Mouse (Mus musculus): ENCODE results near the gene Timeless. TPM values are rescaled to one million over a fixed set of nuclear protein-coding genes. Genes with fewer than 3 reads are reported as not detected.

Gene Timeless
- polyA plus RNA-seq, 1 experiment from 2014 or later = 32.0 TPM

GRCm38 (mm10) chr10:128218387-128219117, 13.3 kb upstream of the Timeless start:
- Histone ChIP-seq H3K9me3 (no peaks in the 10 kb centered on the region), H3K27ac (replicated peaks) (no peak overlapping the region), H3K4me2 (replicated peaks) (no peak overlapping the region), H3K36me3 (no peaks in the 10 kb centered on the region), H3K9ac (replicated peaks) (no peak overlapping the region), H3K4me3 (no peak overlapping the region), H3K4me1 (no peaks in the 10 kb centered on the region), H3K27me3 (peaks cover under 1% of the 10 kb centered on the region; the same call in 1 of the 2 replicates)
- ATAC-seq (replicated peaks) = no peak
- WGBS = 95% methylated on average over 18 of the region's 18 CpGs

- H3K4me3 ChIP-seq = no peak overlapping the region
- no peak overlapping the region for H3K4me2 ChIP-seq (replicated peaks)
- H3K4me1 ChIP-seq = no peaks in the 10 kb centered on the region
- no peak overlapping the region for H3K9ac ChIP-seq (replicated peaks)
- ATAC-seq (replicated peaks) = no peak
- no peak overlapping the region for H3K27ac ChIP-seq (replicated peaks)
- no peaks in the 10 kb centered on the region for H3K27me3 ChIP-seq
- 74% methylated on average over 16 of the region's 16 CpGs for WGBS
- H3K9me3 ChIP-seq = no peaks in the 10 kb centered on the region
- no peaks in the 10 kb centered on the region for H3K36me3 ChIP-seq
Observed at GRCm38 (mm10) chr10:128221533-128222286, 10.2 kb upstream of the Timeless start.

- Histone ChIP-seq H3K9ac (replicated peaks) (no peak overlapping the region), H3K36me3 (no peaks in the 10 kb centered on the region), H3K27ac (replicated peaks) (no peak overlapping the region), H3K4me3 (no peak overlapping the region), H3K9me3 (no peaks in the 10 kb centered on the region), H3K4me1 (no peaks in the 10 kb centered on the region), H3K27me3 (no peaks in the 10 kb centered on the region), H3K4me2 (replicated peaks) (no peak overlapping the region)
- 29% methylated on average over 5 of the region's 5 CpGs for WGBS
- ATAC-seq (replicated peaks) = no peak
Observed at GRCm38 (mm10) chr10:128225064-128225463, 6.8 kb upstream of the Timeless start.

- H3K9me3 ChIP-seq = no peaks in the 10 kb centered on the region
- no peak for ATAC-seq (replicated peaks)
- H3K4me3 ChIP-seq = no peak within 1 kb of the TSS
- 26% methylated on average over 4 of the region's 4 CpGs for WGBS
- no peaks in the 10 kb centered on the region for H3K4me1 ChIP-seq
- H3K9ac ChIP-seq (replicated peaks) = no peak within 1 kb of the TSS
- H3K27me3 ChIP-seq = no peaks in the 10 kb centered on the region
- H3K27ac ChIP-seq (replicated peaks) = no peak within 1 kb of the TSS
- H3K4me2 ChIP-seq (replicated peaks) = no peak within 1 kb of the TSS
- H3K36me3 ChIP-seq = no peaks in the 10 kb centered on the region
Observed at GRCm38 (mm10) chr10:128225538-128225937, 6.3 kb upstream of the Timeless start, which contains the start of gene Mip. Gene Mip, plus strand, starts transcription at chr10:128225838.

- 74% methylated on average over 9 of the region's 9 CpGs for WGBS
- Histone ChIP-seq H3K4me3 (no peak overlapping the region), H3K9me3 (no peaks in the 10 kb centered on the region), H3K4me1 (peaks cover 8% of the 10 kb centered on the region), H3K27ac (replicated peaks) (no peak overlapping the region), H3K9ac (replicated peaks) (no peak overlapping the region), H3K4me2 (replicated peaks) (no peak overlapping the region), H3K36me3 (no peaks in the 10 kb centered on the region), H3K27me3 (no peaks in the 10 kb centered on the region)
- ATAC-seq (replicated peaks) = no peak
Observed at GRCm38 (mm10) chr10:128227592-128227991, 4.3 kb upstream of the Timeless start.

GRCm38 (mm10) chr10:128228009-128228408, 3.9 kb upstream of the Timeless start:
- Histone ChIP-seq H3K27me3 (no peaks in the 10 kb centered on the region), H3K9me3 (no peaks in the 10 kb centered on the region), H3K27ac (replicated peaks) (no peak overlapping the region), H3K9ac (replicated peaks) (no peak overlapping the region), H3K36me3 (no peaks in the 10 kb centered on the region), H3K4me3 (no peak overlapping the region), H3K4me1 (peaks cover 13% of the 10 kb centered on the region), H3K4me2 (replicated peaks) (no peak overlapping the region)
- WGBS = 91% methylated on average over 8 of the region's 8 CpGs
- no peak for ATAC-seq (replicated peaks)

GRCm38 (mm10) chr10:128230582-128230981, 1.3 kb upstream of the Timeless start:
- no peak for ATAC-seq (replicated peaks)
- H3K4me1 ChIP-seq = peaks cover 13% of the 10 kb centered on the region
- WGBS = 85% methylated on average over 12 of the region's 12 CpGs
- H3K27ac ChIP-seq (replicated peaks) = no peak overlapping the region
- H3K4me3 ChIP-seq = no peak overlapping the region
- H3K9ac ChIP-seq (replicated peaks) = no peak overlapping the region
- no peaks in the 10 kb centered on the region for H3K9me3 ChIP-seq
- H3K27me3 ChIP-seq = no peaks in the 10 kb centered on the region
- H3K4me2 ChIP-seq (replicated peaks) = no peak overlapping the region
- no peaks in the 10 kb centered on the region for H3K36me3 ChIP-seq

GRCm38 (mm10) chr10:128231146-128231545, 719 bp upstream of the Timeless start:
- Histone ChIP-seq H3K4me3 (peak overlapping the region; percentile 57), H3K9me3 (no peaks in the 10 kb centered on the region), H3K4me2 (replicated peaks) (peak overlapping the region; percentile 59), H3K27ac (replicated peaks) (no peak overlapping the region), H3K9ac (replicated peaks) (peak overlapping the region; percentile 79), H3K27me3 (no peaks in the 10 kb centered on the region), H3K36me3 (no peaks in the 10 kb centered on the region), H3K4me1 (peaks cover 13% of the 10 kb centered on the region)
- WGBS = 15% methylated on average over 5 of the region's 5 CpGs
- ATAC-seq (replicated peaks) = no peak

GRCm38 (mm10) chr10:128232420-128232985, 638 bp downstream of the Timeless start:
- 0% methylated on average over 14 of the region's 14 CpGs for WGBS
- Histone ChIP-seq H3K9ac (replicated peaks) (peak overlapping the region; percentile 79), H3K36me3 (no peaks in the 10 kb centered on the region), H3K4me1 (peaks cover 13% of the 10 kb centered on the region), H3K27ac (replicated peaks) (peak overlapping the region; percentile 94), H3K4me3 (peak overlapping the region; percentile 57), H3K27me3 (no peaks in the 10 kb centered on the region), H3K4me2 (replicated peaks) (peak overlapping the region; percentile 59), H3K9me3 (no peaks in the 10 kb centered on the region)
- ATAC-seq (replicated peaks) = peak; percentile 35

GRCm38 (mm10) chr10:128236321-128236720, 4.5 kb downstream of the Timeless start:
- Histone ChIP-seq H3K27me3 (no peaks in the 10 kb centered on the region), H3K36me3 (peaks cover 12% of the 10 kb centered on the region), H3K9me3 (no peaks in the 10 kb centered on the region), H3K9ac (replicated peaks) (no peak overlapping the region), H3K4me3 (no peak overlapping the region), H3K4me1 (peaks cover 15% of the 10 kb centered on the region), H3K27ac (replicated peaks) (no peak overlapping the region), H3K4me2 (replicated peaks) (no peak overlapping the region)
- no peak for ATAC-seq (replicated peaks)
- WGBS = 44% methylated on average over 4 of the region's 4 CpGs

- no peak overlapping the region for H3K4me3 ChIP-seq
- no peak overlapping the region for H3K9ac ChIP-seq (replicated peaks)
- H3K27ac ChIP-seq (replicated peaks) = no peak overlapping the region
- H3K36me3 ChIP-seq = peaks cover 15% of the 10 kb centered on the region
- WGBS = 66% methylated on average over 15 of the region's 15 CpGs
- H3K4me2 ChIP-seq (replicated peaks) = no peak overlapping the region
- H3K27me3 ChIP-seq = no peaks in the 10 kb centered on the region
- H3K9me3 ChIP-seq = no peaks in the 10 kb centered on the region
- no peak for ATAC-seq (replicated peaks)
- H3K4me1 ChIP-seq = peaks cover 7% of the 10 kb centered on the region
Observed at GRCm38 (mm10) chr10:128237807-128238480, 6.1 kb downstream of the Timeless start.

- no peak overlapping the region for H3K27ac ChIP-seq (replicated peaks)
- H3K9ac ChIP-seq (replicated peaks) = no peak overlapping the region
- 0 out of 2 replicates have a peak, but pooled peaks cover 5% of the 10 kb centered on the region for H3K4me1 ChIP-seq
- H3K36me3 ChIP-seq = peaks cover 21% of the 10 kb centered on the region
- 97% methylated on average over 4 of the region's 4 CpGs for WGBS
- no peaks in the 10 kb centered on the region for H3K9me3 ChIP-seq
- H3K4me3 ChIP-seq = no peak overlapping the region
- no peak for ATAC-seq (replicated peaks)
- no peaks in the 10 kb centered on the region for H3K27me3 ChIP-seq
- no peak overlapping the region for H3K4me2 ChIP-seq (replicated peaks)
Observed at GRCm38 (mm10) chr10:128239140-128239539, 7.3 kb downstream of the Timeless start.

Data from forebrain, embryonic 15.5 days (tissue).